13 mouse cellular contexts compared by ENCODE assay signal in the genomic region with DNA sequence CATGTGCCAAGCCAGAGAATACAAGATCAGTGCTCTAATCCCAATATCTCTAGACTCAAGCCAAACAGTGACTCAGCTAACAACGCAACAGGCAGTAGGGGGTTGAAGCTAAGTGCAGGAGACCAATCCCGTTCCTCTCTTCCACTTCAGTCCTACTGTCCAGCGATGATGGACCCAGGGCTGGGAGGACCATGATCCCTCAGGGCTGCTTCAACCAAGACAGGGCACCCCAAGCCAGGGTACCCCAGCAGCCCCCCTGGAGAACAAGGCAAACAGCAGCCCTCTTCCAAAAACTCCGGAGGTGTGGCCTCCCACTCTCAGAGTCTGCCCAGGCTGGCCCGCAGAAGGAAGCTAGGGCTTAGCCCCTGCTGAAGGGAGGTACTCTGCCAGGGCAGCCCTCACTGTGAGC. TPM values are rescaled to one million over a fixed set of nuclear protein-coding genes. Genes with fewer than 3 reads are reported as not detected.
DNase-seq lines count a peak whose midpoint lies in the region; ATAC-seq and TF ChIP-seq lines count a peak whose summit lies in the region.
"Had no signal": no experiment of that assay in that cellular context is flagged by ENCODE, and none has a peak within 500 bp of the region (broad histone marks: within the 10 kb centered on the region; RNA-seq: fewer than 3 reads in every experiment).

No protein-coding gene starts in this region.

- intact Hi-C loops in gastrocnemius, adult 2 months (cut with DNase I), result no loop called here

- H3K9me3 ChIP-seq in lung, postnatal 0 days (ENCODE audit: low read length), result no peaks in the 10 kb centered on the region
- no peaks in the 10 kb centered on the region for H3K9me3 ChIP-seq in limb, embryonic 13.5 days
- H3K9me3 ChIP-seq in kidney, embryonic 15.5 days (replicated peaks), result no peaks in the 10 kb centered on the region
- H3K9me3 ChIP-seq: liver, embryonic 13.5 days had no signal

- TF ChIP-seq CTCF in gastrocnemius, adult 2 months (IDR thresholded peaks at IDR 0.05), result no peak
- TF ChIP-seq CTCF in lung, postnatal 0 days (IDR thresholded peaks at IDR 0.05), result no peak
- no peak for TF ChIP-seq CTCF in Patski (IDR thresholded peaks at IDR 0.05)

- ATAC-seq in lung, postnatal 0 days, result peak; percentile 62
- peak; percentile 27 for ATAC-seq in Patski
- ATAC-seq in limb, embryonic 13.5 days (ENCODE audit: low FRiP score, low read depth), result no peak
- ATAC-seq in kidney, embryonic 15.5 days (replicated peaks; ENCODE audit: low FRiP score), result no peak
- ATAC-seq: forebrain, embryonic 14.5 days had no signal

- 39% methylated on average over 5 of the region's 5 CpGs for WGBS in lung, postnatal 0 days
- WGBS in limb, embryonic 13.5 days, result 76% methylated on average over 5 of the region's 5 CpGs
- 75% methylated on average over 5 of the region's 5 CpGs for WGBS in kidney, embryonic 15.5 days

- peak; percentile 46 for DNase-seq in gastrocnemius, adult 2 months
- DNase-seq in gastrocnemius, adult 8-10 months (ENCODE audit: low spot score in 2 of 2), result no peak
- peak; percentile 40 for DNase-seq in lung, postnatal 0 days (ENCODE audit: low spot score)
- no peak for DNase-seq in lung, postnatal 14 days
- no peak for DNase-seq in Patski (ENCODE audit: low read depth, low spot score)
- no peak for DNase-seq in layer of hippocampus, adult 8-10 months (ENCODE audit: low spot score in 2 of 2)
- DNase-seq: kidney, adult 9 months; layer of hippocampus, postnatal 36 days; liver, embryonic 13.5 days; thymus, postnatal 25 days had no signal

- in situ Hi-C loops in Patski (cut with MboI; ENCODE audit: low pct_unique_long_range_greater_than_20kb), result loop anchor here (5.0 kb wide), 2 partner anchors 33 to 88 kb away; a partner anchor contains a TSS

- peaks cover 8% of the 10 kb centered on the region for H3K4me1 ChIP-seq in lung, postnatal 0 days (ENCODE audit: insufficient read depth, low read depth, low read length)
- H3K4me1 ChIP-seq in limb, embryonic 13.5 days, result peaks cover 8% of the 10 kb centered on the region; the same call in 1 of the 2 replicates
- H3K4me1 ChIP-seq in kidney, embryonic 15.5 days, result no peaks in the 10 kb centered on the region
- H3K4me1 ChIP-seq: liver, embryonic 13.5 days had no signal

- H3K27me3 ChIP-seq in lung, postnatal 0 days (replicated peaks; ENCODE audit: insufficient read depth, low read length), result no peaks in the 10 kb centered on the region
- no peaks in the 10 kb centered on the region for H3K27me3 ChIP-seq in Patski
- no peaks in the 10 kb centered on the region for H3K27me3 ChIP-seq in limb, embryonic 13.5 days
- H3K27me3 ChIP-seq in kidney, embryonic 15.5 days, result 0 out of 2 replicates have a peak, but pooled peaks cover 3% of the 10 kb centered on the region

- H3K4me2 ChIP-seq in lung, postnatal 0 days (replicated peaks; ENCODE audit: low read depth, low read length), result no peak overlapping the region
- no peak overlapping the region for H3K4me2 ChIP-seq in limb, embryonic 13.5 days (replicated peaks)
- H3K4me2 ChIP-seq in kidney, embryonic 15.5 days, result no peak overlapping the region
- H3K4me2 ChIP-seq: liver, embryonic 13.5 days had no signal

- CTCF ChIA-PET in Patski (lab: Charles Lee), result no interaction called here

- no peaks in the 10 kb centered on the region for H3K36me3 ChIP-seq in lung, postnatal 0 days (ENCODE audit: insufficient read depth, low read length)
- no peaks in the 10 kb centered on the region for H3K36me3 ChIP-seq in limb, embryonic 13.5 days
- H3K36me3 ChIP-seq in kidney, embryonic 15.5 days, result no peaks in the 10 kb centered on the region
- H3K36me3 ChIP-seq: liver, embryonic 13.5 days had no signal

- peak overlapping the region; percentile 79 for H3K27ac ChIP-seq in gastrocnemius, adult 2 months
- H3K27ac ChIP-seq in lung, postnatal 0 days (ENCODE audit: low read length), result peak overlapping the region; percentile 78
- H3K27ac ChIP-seq in limb, embryonic 13.5 days, result no peak overlapping the region
- H3K27ac ChIP-seq in kidney, embryonic 15.5 days, result no peak overlapping the region
- H3K27ac ChIP-seq: liver, embryonic 13.5 days had no signal

- H3K4me3 ChIP-seq in gastrocnemius, adult 2 months, result no peak overlapping the region
- H3K4me3 ChIP-seq in lung, postnatal 0 days (ENCODE audit: low read depth, low read length), result no peak overlapping the region
- no peak overlapping the region for H3K4me3 ChIP-seq in limb, embryonic 13.5 days
- no peak overlapping the region for H3K4me3 ChIP-seq in kidney, embryonic 15.5 days (replicated peaks)
- H3K4me3 ChIP-seq: liver, embryonic 13.5 days had no signal

- TF ChIP-seq EP300 in lung, postnatal 0 days (IDR thresholded peaks at IDR 0.05), result no peak

- H3K9ac ChIP-seq in lung, postnatal 0 days (replicated peaks; ENCODE audit: low read depth), result no peak overlapping the region
- H3K9ac ChIP-seq in limb, embryonic 13.5 days, result 0 out of 2 replicates have a peak overlapping the region, but pooled peaks have one; percentile 13
- no peak overlapping the region for H3K9ac ChIP-seq in kidney, embryonic 15.5 days
- H3K9ac ChIP-seq: liver, embryonic 13.5 days had no signal

- POLR2A ChIA-PET in Patski (lab: Charles Lee), result no interaction called here

RNA-seq across cellular contexts. Expression of a gene that starts 18.8 kb away (rescaled TPM):
- total RNA-seq in gastrocnemius, adult 2 months (2021), result 1 to 10 TPM; 3.9 to 4.7 TPM
- total RNA-seq in gastrocnemius, adult 8-10 months (2022), result 1 to 10 TPM; 2.8 to 5.2 (median 3.8) TPM
- 70.5 and 72.2 TPM in 2 replicates for polyA plus RNA-seq in lung, postnatal 0 days (2015; fragmentation: Nextera tagmentation; extraction: Ambion mirVana)
- polyA plus RNA-seq in Patski (2021), result 31.6 TPM
- polyA plus RNA-seq in limb, embryonic 13.5 days (2015; fragmentation: Nextera tagmentation; extraction: Ambion mirVana), result 9.9 and 10.5 TPM in 2 replicates
- polyA plus RNA-seq in kidney, embryonic 15.5 days (2015; fragmentation: Nextera tagmentation; extraction: Ambion mirVana), result 28.9 and 39.8 TPM in 2 replicates
- total RNA-seq in layer of hippocampus, adult 8-10 months (2022), result 10 to 100 TPM; 48.1 to 63.3 (median 58.7) TPM

RNA-seq across cellular contexts. Expression of a gene that starts 33.4 kb away (rescaled TPM):
- 10 to 100 TPM; 18.4 to 24.6 TPM for total RNA-seq in gastrocnemius, adult 2 months (2021)
- total RNA-seq in gastrocnemius, adult 8-10 months (2022), result 10 to 100 TPM in 3 of 4 experiments, 1 to 10 TPM in 1; 9.4 to 21.2 (median 13.4) TPM
- 73.6 and 74.6 TPM in 2 replicates for polyA plus RNA-seq in lung, postnatal 0 days (2015; fragmentation: Nextera tagmentation; extraction: Ambion mirVana)
- polyA plus RNA-seq in Patski (2021), result 0.33 TPM
- 0.48 and 0.51 TPM in 2 replicates for polyA plus RNA-seq in limb, embryonic 13.5 days (2015; fragmentation: Nextera tagmentation; extraction: Ambion mirVana)
- polyA plus RNA-seq in kidney, embryonic 15.5 days (2015; fragmentation: Nextera tagmentation; extraction: Ambion mirVana), result 9.8 and 11.1 TPM in 2 replicates
- 10 to 100 TPM in 3 of 4 experiments, 1 to 10 TPM in 1; 7.8 to 10.9 (median 10.6) TPM for total RNA-seq in layer of hippocampus, adult 8-10 months (2022)

Comparison
In these comparisons a context has a peak if more than half of its experiments do, and no peak if none do; other contexts are left out.
1. DNase-seq: peak in gastrocnemius, adult 2 months (single experiment) and lung, postnatal 0 days (single experiment); none in gastrocnemius, adult 8-10 months (0 of 2), lung, postnatal 14 days (single experiment), Patski (single experiment) and layer of hippocampus, adult 8-10 months (0 of 2).
2. H3K27ac ChIP-seq: peak in gastrocnemius, adult 2 months (single experiment) and lung, postnatal 0 days (single experiment); none in limb, embryonic 13.5 days (single experiment) and kidney, embryonic 15.5 days (single experiment).
3. ATAC-seq: peak in lung, postnatal 0 days (single experiment) and Patski (single experiment); none in limb, embryonic 13.5 days (single experiment) and kidney, embryonic 15.5 days (single experiment).